Mouse (Mus musculus) mouse embryonic stem cell (cell line): ENCODE measurements around the gene Tmem86a.

Source experiments
- in situ Hi-C, 2 experiments: fragments of 300-500 bp; cut with MboI; formaldehyde crosslinking; loops; 1 replicate in 1 of 2; 3 replicates in 1 of 2; pipeline ENCODE4 v1.14.3; 2019 to 2020; ENCODE audit warnings: low sequenced_read_pairs in 2 of 2, low pct_unique_long_range_greater_than_20kb in 1 of 2, mixed read lengths in 1 of 2; ENCODE audit not compliant: unreplicated experiment in 1 of 2

The Tmem86a gene

GRCm38 (mm10) chr7:47050366-47050765 is at the start of gene Tmem86a:
Gene Tmem86a (plus strand): TSS chr7:47050601.
- in situ Hi-C loops: no loop called here

- in situ Hi-C loops: no loop called here
Observed at GRCm38 (mm10) chr7:47000644-47000983, 49.8 kb upstream of the Tmem86a start.

- in situ Hi-C loops: no loop called here
Observed at GRCm38 (mm10) chr7:47001125-47001899, 49.1 kb upstream of the Tmem86a start.

- in situ Hi-C loops: no loop called here
Observed at GRCm38 (mm10) chr7:47001900-47002275, 48.5 kb upstream of the Tmem86a start.

GRCm38 (mm10) chr7:47003411-47004115 is 46.8 kb upstream of the Tmem86a start:
- in situ Hi-C loops: no loop called here

GRCm38 (mm10) chr7:47007109-47007780 is 43.2 kb upstream of the Tmem86a start:
- in situ Hi-C loops: no loop called here

GRCm38 (mm10) chr7:47007818-47008167 is 42.6 kb upstream of the Tmem86a start:
- in situ Hi-C loops: no loop called here

- in situ Hi-C loops: no loop called here
Observed at GRCm38 (mm10) chr7:47008168-47008993, 42.0 kb upstream of the Tmem86a start, which contains the start of gene Spty2d1. Gene Spty2d1 (minus strand): TSS chr7:47008411.

GRCm38 (mm10) chr7:47013131-47013767 is 37.2 kb upstream of the Tmem86a start:
- in situ Hi-C loops: loop anchor here in 1 of 2 experiments (5.0 kb wide), 1 partner anchor 56 kb away; the partner anchor contains the start of gene Uevld

- in situ Hi-C loops: loop anchor here in 1 of 2 experiments (5.0 kb wide), 1 partner anchor 57 kb away; the partner anchor contains the start of gene Uevld
Observed at GRCm38 (mm10) chr7:47014564-47015389, 35.6 kb upstream of the Tmem86a start.

- in situ Hi-C loops: no loop called here
Observed at GRCm38 (mm10) chr7:47015390-47016065, 34.9 kb upstream of the Tmem86a start.

- in situ Hi-C loops: no loop called here
Observed at GRCm38 (mm10) chr7:47016602-47017001, 33.8 kb upstream of the Tmem86a start.

GRCm38 (mm10) chr7:47017146-47017545 is 33.3 kb upstream of the Tmem86a start:
- in situ Hi-C loops: no loop called here

- in situ Hi-C loops: loop anchor here (5.0 to 10.0 kb wide), 2 partner anchors 125 to 128 kb away; no protein-coding TSS in a partner anchor
Observed at GRCm38 (mm10) chr7:47019641-47020040, 30.8 kb upstream of the Tmem86a start.

- in situ Hi-C loops: loop anchor here (5.0 to 10.0 kb wide), 2 partner anchors 124 to 126 kb away; no protein-coding TSS in a partner anchor
Observed at GRCm38 (mm10) chr7:47020956-47021355, 29.4 kb upstream of the Tmem86a start.

- in situ Hi-C loops: loop anchor here (5.0 to 10.0 kb wide), 2 partner anchors 122 to 125 kb away; no protein-coding TSS in a partner anchor
Observed at GRCm38 (mm10) chr7:47022482-47022881, 27.9 kb upstream of the Tmem86a start.
